Mouse (Mus musculus): ENCODE data around the gene Prcc.
A peak's percentile ranks its signal among the peaks of the same experiment; 100 is the strongest.
"Not testable (repeated sequence)": the region's sequence is repeated elsewhere in the genome, so short reads cannot be mapped to it uniquely, and the experiment has no call there.

The Prcc gene

GRCm38 (mm10) chr3:87844981-87845380 is 40.4 kb downstream of the Prcc start:
- DNase-seq (ENCODE audit: low spot score in 2 of 2) = no peak

DNA sequence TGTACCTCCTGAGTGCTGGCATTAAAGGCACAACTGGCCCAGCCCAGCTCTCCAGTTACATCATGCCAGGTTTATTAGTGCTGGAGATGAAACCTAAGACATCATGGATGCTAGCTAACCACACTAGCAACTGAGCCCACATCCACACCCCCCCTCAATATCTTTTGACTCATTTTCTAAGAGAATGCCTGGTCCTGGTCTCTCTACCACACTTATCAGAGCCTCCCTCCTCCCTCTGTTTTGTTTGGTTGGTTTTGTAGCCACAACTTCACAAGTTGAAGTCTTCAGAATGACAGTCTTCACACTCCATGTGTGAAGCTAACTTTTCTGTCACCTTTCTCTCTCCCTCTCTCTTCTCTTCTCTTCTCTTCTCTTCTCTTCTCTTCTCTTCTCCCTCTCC is 44.5 kb downstream of the Prcc start:
- DNase-seq (ENCODE audit: low spot score in 2 of 2) = no peak

GRCm38 (mm10) chr3:87838622-87839021 is 46.8 kb downstream of the Prcc start:
- DNase-seq (ENCODE audit: low spot score in 2 of 2) = peak in 1 of 2 experiments; percentile 72

- DNase-seq (ENCODE audit: low spot score in 2 of 2) = no peak
Measured at GRCm38 (mm10) chr3:87833482-87833881, 51.9 kb downstream of the Prcc start.

GRCm38 (mm10) chr3:87832109-87832859 is 53.1 kb downstream of the Prcc start:
- no peak for DNase-seq (ENCODE audit: low spot score in 2 of 2)

- DNase-seq (ENCODE audit: low spot score in 2 of 2) = no peak
Measured at GRCm38 (mm10) chr3:87829025-87829424, 56.4 kb downstream of the Prcc start.

- DNase-seq (ENCODE audit: low spot score in 2 of 2) = no peak
Measured at GRCm38 (mm10) chr3:87828435-87828834, 57.0 kb downstream of the Prcc start.

- DNase-seq (ENCODE audit: low spot score in 2 of 2) = not testable (repeated sequence)
Measured at GRCm38 (mm10) chr3:87824206-87824605, 61.2 kb downstream of the Prcc start, which contains the start of gene Pear1. Pear1 (minus strand) TSS chr3:87824306.

DNA sequence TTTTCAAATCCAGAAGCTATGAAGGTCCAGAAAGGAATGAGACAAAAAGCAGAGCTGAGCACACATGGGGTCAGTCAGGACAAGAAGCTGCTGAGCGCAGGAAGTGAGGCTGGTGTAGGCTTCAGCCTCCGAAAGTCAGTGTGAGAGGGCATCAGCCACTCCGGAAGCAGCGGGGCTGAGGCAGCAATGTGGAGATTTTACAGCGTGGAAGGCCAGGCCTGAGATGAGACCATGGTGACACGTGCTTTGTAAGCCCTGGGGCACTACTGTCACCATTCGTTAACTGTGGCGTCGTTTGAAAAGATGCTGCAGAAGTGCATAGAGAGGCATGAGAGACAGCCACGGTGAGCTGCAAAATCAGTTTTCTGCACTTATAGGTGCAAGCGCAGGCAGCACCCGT is 67.2 kb downstream of the Prcc start:
- no peak for DNase-seq (ENCODE audit: low spot score in 2 of 2)

GRCm38 (mm10) chr3:87816646-87817093 is 68.7 kb downstream of the Prcc start:
- peak; percentile 19 to 63 for DNase-seq (ENCODE audit: low spot score in 2 of 2)

DNA sequence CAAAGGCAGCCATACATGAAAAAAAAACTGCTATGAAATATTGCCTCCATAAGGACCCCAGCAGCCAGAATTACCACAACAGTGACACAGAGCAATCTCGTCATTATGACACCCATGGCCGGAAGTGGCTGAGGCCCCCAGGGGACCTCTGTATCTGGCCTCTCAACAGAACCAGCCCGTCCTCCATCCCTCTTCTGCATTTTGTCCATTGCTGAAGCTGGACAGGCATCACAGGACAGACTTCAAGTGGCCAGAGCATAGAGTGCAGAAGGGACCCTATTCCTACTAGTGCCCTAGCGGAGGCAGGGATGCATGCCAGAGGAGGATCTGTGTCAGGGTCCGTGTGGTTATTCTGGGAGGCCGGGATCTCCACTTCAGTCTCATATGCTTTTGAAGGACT is 69.2 kb downstream of the Prcc start:
- DNase-seq (ENCODE audit: low spot score in 2 of 2) = no peak

DNA sequence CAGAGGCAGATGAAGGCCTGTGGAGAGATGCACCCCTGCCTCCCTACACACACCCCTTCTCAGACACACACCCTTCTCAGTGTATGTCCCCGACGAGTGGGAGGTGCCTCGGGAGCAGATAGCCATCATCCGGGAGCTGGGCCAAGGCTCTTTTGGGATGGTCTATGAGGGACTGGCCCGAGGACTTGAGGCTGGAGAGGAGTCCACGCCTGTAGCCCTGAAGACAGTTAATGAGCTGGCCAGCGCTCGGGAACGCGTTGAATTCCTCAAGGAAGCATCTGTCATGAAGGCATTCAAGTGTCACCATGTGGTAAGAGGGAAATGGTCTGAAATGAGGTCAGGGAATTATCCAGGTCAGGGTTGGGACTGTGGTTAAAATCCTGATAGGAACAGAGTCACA is 72.5 kb downstream of the Prcc start:
- no peak for DNase-seq (ENCODE audit: low spot score in 2 of 2)

- no peak for DNase-seq (ENCODE audit: low spot score in 2 of 2)
Measured at GRCm38 (mm10) chr3:87812413-87812812, 73.0 kb downstream of the Prcc start.

GRCm38 (mm10) chr3:87811297-87811696 is 74.1 kb downstream of the Prcc start:
- DNase-seq (ENCODE audit: low spot score in 2 of 2) = no peak

GRCm38 (mm10) chr3:87809322-87809962 is 76.0 kb downstream of the Prcc start:
- no peak for DNase-seq (ENCODE audit: low spot score in 2 of 2)

All from frontal cortex, postnatal 14 days (tissue).